Mouse (Mus musculus) CH12.LX (cell line): ENCODE results near the gene Sh2b1.

Source experiments
- ELF1 ChIP-seq: IDR thresholded peaks from 2 replicates; pipeline ENCODE4 v1.6.1; 2014; ENCODE audit warnings: low read depth, mild to moderate bottlenecking, inconsistent platforms, low read length, improper control_type of control experiment
- HCFC1 ChIP-seq: IDR thresholded peaks from 2 replicates; pipeline ENCODE4 v1.6.1; 2012; ENCODE audit warnings: low read depth, mild to moderate bottlenecking, inconsistent platforms, low read length, improper control_type of control experiment
- POLR2A ChIP-seq: IDR thresholded peaks from 2 replicates; pipeline ENCODE4 v1.6.1; 2011; ENCODE audit warnings: low read depth, mild to moderate bottlenecking, improper control_type of control experiment, low read length

GRCm38 (mm10) chr7:126474993-126475581, at the start of gene Sh2b1:
- TF ChIP-seq HCFC1, result peak; percentile 84
- peak; percentile 81 for TF ChIP-seq POLR2A
- TF ChIP-seq ELF1, result peak; percentile 89
